Mouse (Mus musculus) liver, postnatal 0 days (tissue): ENCODE measurements around the gene Susd6.

Source experiments
- CTCF ChIP-seq: sonication (generic); IDR thresholded peaks from 2 replicates; pipeline ENCODE4 v1.5.1; 2016; ENCODE audit warnings: antibody characterized with exemption, low read depth
- EP300 ChIP-seq: IDR thresholded peaks from 2 replicates; pipeline ENCODE4 v1.6.1; 2016; ENCODE audit warnings: antibody characterized with exemption, low read depth, mild to moderate bottlenecking

DNA sequence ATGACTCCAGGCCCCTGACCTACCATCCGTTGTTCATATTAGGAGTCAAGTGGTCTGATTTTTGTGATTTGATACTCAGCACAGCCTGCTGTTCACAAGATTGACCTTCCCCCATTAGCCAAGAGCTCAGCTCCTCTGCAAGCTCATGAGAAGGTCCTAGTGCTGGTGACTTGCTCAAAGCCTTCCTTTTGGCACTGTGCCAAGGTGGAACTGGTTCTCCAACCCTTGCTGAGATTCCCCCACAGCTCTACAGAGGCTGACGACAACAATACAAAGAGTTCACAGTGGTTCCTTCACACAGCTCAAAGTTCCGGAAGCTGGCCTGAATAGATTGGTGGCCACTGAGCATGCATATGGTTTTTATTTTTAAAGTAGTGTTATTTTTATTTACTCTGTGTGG, 133.9 kb downstream of the Susd6 start:
- no peak for TF ChIP-seq CTCF
- no peak for TF ChIP-seq EP300
